Mouse (Mus musculus): ENCODE measurements at regions not wholly inside any gene's neighbourhood (a gene's known extent, or its start where the extent isn't known, plus 50 kb on each side); places are given as distances from the start of the nearest gene placed in this dataset.

GRCm38 (mm10) chr11:33061570-33061969 is 85.6 kb downstream of the Fgf18 start:
- no peak for DNase-seq

GRCm38 (mm10) chr11:33060352-33060751 is 86.8 kb downstream of the Fgf18 start:
- DNase-seq: no peak

- no peak for DNase-seq
These were observed 97.0 kb downstream of the Fgf18 start for GRCm38 (mm10) chr11:33050216-33050615.

- no peak for DNase-seq
These were observed 107.1 kb downstream of the Fgf18 start for GRCm38 (mm10) chr11:33039854-33040792.

GRCm38 (mm10) chr11:33036367-33036766 is 110.8 kb downstream of the Fgf18 start:
- no peak for DNase-seq

GRCm38 (mm10) chr11:33028920-33029319 is 118.3 kb downstream of the Fgf18 start:
- peak; percentile 30 for DNase-seq

- DNase-seq: no peak
These were observed 120.1 kb downstream of the Fgf18 start for GRCm38 (mm10) chr11:33027121-33027520.

GRCm38 (mm10) chr11:33013229-33014185 is 133.7 kb downstream of the Fgf18 start:
- no peak for DNase-seq

GRCm38 (mm10) chr11:33012384-33013160 is 134.6 kb downstream of the Fgf18 start:
- DNase-seq: no peak

- no peak for DNase-seq
These were observed 138.6 kb downstream of the Fgf18 start for GRCm38 (mm10) chr11:33008611-33009010.

GRCm38 (mm10) chr11:33007826-33008530 is 139.2 kb downstream of the Fgf18 start:
- DNase-seq: no peak

- DNase-seq: no peak
These were observed 139.8 kb downstream of the Fgf18 start for GRCm38 (mm10) chr11:33007366-33007765.

GRCm38 (mm10) chr11:33005183-33005582 is 142.0 kb downstream of the Fgf18 start:
- DNase-seq: no peak

- DNase-seq: no peak
These were observed 142.6 kb downstream of the Fgf18 start for GRCm38 (mm10) chr11:33004603-33005002.

GRCm38 (mm10) chr11:32999684-33000255 is 147.4 kb downstream of the Fgf18 start:
- no peak for DNase-seq

GRCm38 (mm10) chr11:32998687-32999605 is 148.3 kb downstream of the Fgf18 start:
- no peak for DNase-seq

- DNase-seq: no peak
These were observed 152.8 kb downstream of the Fgf18 start for GRCm38 (mm10) chr11:32994391-32994790.

- DNase-seq: no peak
These were observed 153.8 kb downstream of the Fgf18 start for GRCm38 (mm10) chr11:32993439-32993838.

- no peak for DNase-seq
These were observed 156.1 kb downstream of the Fgf18 start for GRCm38 (mm10) chr11:32991036-32991616.

- DNase-seq: no peak
These were observed 157.0 kb downstream of the Fgf18 start for GRCm38 (mm10) chr11:32990201-32990600.
